Mouse (Mus musculus) lung, embryonic 16.5 days (tissue): Measurements from ENCODE around the gene L2hgdh. TPM values are rescaled to one million over a fixed set of nuclear protein-coding genes. Genes with fewer than 3 reads are reported as not detected.

Source experiments
- ATAC-seq: fragments of 200-750 bp; cut with Nextera tagmentation; 2 replicates; pipeline ENCODE4 v1.8.0; 2017; ENCODE audit warnings: low read depth, mild to moderate bottlenecking, moderate library complexity
- H3K27ac ChIP-seq: fragments of 300-500 bp; sonication (generic); 2 replicates; pipeline ENCODE4 v1.5.1; 2014; ENCODE audit warnings: mild to moderate bottlenecking, control low read depth, low read length
- H3K27me3 ChIP-seq: fragments of 300-500 bp; sonication (generic); 2 replicates; pipeline ENCODE4 v1.6.1; 2014; ENCODE audit warnings: low read depth, low read length, mixed read lengths; ENCODE audit not compliant: control insufficient read depth, insufficient read depth
- H3K36me3 ChIP-seq: fragments of 300-500 bp; sonication (generic); 2 replicates; pipeline ENCODE4 v1.6.1; 2014; ENCODE audit warnings: low read length; ENCODE audit not compliant: control insufficient read depth, insufficient read depth
- H3K4me1 ChIP-seq: fragments of 300-500 bp; sonication (generic); replicated peaks from 2 replicates; pipeline ENCODE4 v1.6.1; 2014; ENCODE audit warnings: low read length, mixed read lengths; ENCODE audit not compliant: control insufficient read depth, insufficient read depth
- H3K4me2 ChIP-seq: fragments of 300-500 bp; sonication (generic); 2 replicates; pipeline ENCODE4 v1.6.1; 2014; ENCODE audit warnings: low read depth, low read length, control low read depth
- H3K4me3 ChIP-seq: fragments of 300-500 bp; sonication (generic); 2 replicates; pipeline ENCODE4 v1.5.1; 2014; ENCODE audit warnings: mild to moderate bottlenecking, low read length, control low read depth
- H3K9ac ChIP-seq: fragments of 300-500 bp; sonication (generic); 2 replicates; pipeline ENCODE4 v1.6.1; 2014; ENCODE audit warnings: low read length, control low read depth
- H3K9me3 ChIP-seq: fragments of 300-500 bp; sonication (generic); 2 replicates; pipeline ENCODE4 v1.6.1; 2016; ENCODE audit warnings: low read length; ENCODE audit not compliant: control insufficient read depth
- WGBS: fragments of 180-500 bp; shearing (Covaris S2); extraction: QIAGEN DNeasy Blood & Tissue Kit; methylation state at CpG from one replicate; pipeline ENCODE4 v1.1.7; 2014; 5-methylcytosine and 5-hydroxymethylcytosine counted together
- polyA plus RNA-seq: library from polyadenylated mRNA; unstranded; fragments of >200 nt; fragmentation: Nextera tagmentation; extraction: Ambion mirVana; gene quantifications from 2 replicates; pipeline ENCODE4 v1.2.1, GENCODE M21; 2015

L2hgdh gene
- polyA plus RNA-seq, 1 experiment from 2014 or later: 14.3 TPM

GRCm38 (mm10) chr12:69733923-69734322 is 9.2 kb upstream of the L2hgdh start:
- ATAC-seq: no peak
- no peaks in the 10 kb centered on the region for H3K4me1 ChIP-seq
- H3K4me2 ChIP-seq: no peak overlapping the region
- H3K27ac ChIP-seq: no peak overlapping the region
- WGBS: 63% methylated on average over 3 of the region's 3 CpGs
- no peaks in the 10 kb centered on the region for H3K9me3 ChIP-seq
- H3K36me3 ChIP-seq: no peaks in the 10 kb centered on the region
- no peaks in the 10 kb centered on the region for H3K27me3 ChIP-seq
- no peak overlapping the region for H3K9ac ChIP-seq
- no peak overlapping the region for H3K4me3 ChIP-seq

- Histone ChIP-seq H3K4me3 (no peak overlapping the region), H3K4me1 (no peaks in the 10 kb centered on the region), H3K27ac (no peak overlapping the region), H3K9me3 (no peaks in the 10 kb centered on the region), H3K4me2 (no peak overlapping the region), H3K9ac (no peak overlapping the region), H3K27me3 (no peaks in the 10 kb centered on the region), H3K36me3 (no peaks in the 10 kb centered on the region)
- ATAC-seq: peak; percentile 66; the same call in 1 of the 2 replicates
- 0% methylated on average over 2 of the region's 2 CpGs for WGBS
Measured at GRCm38 (mm10) chr12:69733518-69733917, 8.8 kb upstream of the L2hgdh start.

DNA sequence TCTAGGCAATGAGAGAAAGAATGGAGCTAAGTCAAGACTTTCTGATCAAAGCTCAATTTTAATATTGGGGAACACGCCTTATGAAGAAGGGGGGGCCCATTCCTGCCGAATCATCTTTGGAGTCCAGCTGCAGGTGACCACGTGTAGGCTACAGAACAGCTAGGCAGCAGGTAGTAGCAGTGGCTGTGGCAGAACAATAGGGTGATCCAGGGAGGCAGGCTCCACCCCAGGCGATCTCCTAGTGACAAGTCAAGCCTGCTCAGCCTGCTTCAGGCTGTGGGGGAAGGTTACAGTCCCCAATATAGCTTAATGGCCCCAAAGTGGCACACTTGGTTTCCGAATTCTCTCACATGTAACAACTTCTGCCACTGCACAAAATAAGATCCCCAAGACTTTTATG is 7.5 kb upstream of the L2hgdh start:
- Histone ChIP-seq H3K27ac (no peak overlapping the region), H3K4me2 (no peak overlapping the region), H3K9ac (no peak overlapping the region), H3K4me1 (no peaks in the 10 kb centered on the region), H3K4me3 (no peak overlapping the region), H3K27me3 (no peaks in the 10 kb centered on the region), H3K9me3 (no peaks in the 10 kb centered on the region), H3K36me3 (no peaks in the 10 kb centered on the region)
- ATAC-seq: no peak
- WGBS: 48% methylated on average over 5 of the region's 5 CpGs

DNA sequence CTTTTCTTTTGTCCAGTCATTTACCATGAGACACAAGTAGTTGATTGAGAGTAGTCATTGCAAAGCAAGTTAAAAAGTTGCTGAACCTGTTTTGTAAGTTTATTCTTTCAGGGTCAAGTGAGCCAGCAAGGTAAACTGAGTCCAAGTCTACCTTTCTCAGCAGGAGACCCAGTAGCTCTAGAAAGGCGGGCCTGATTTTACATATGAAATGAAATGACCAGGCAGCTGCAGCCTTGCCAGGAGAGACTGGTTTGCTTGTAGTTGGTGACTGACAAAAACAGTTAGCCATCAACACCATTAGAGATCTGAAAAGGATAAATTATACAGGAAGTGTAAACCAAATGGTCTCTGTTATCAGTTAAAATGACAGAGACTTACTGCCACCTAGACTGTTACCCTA is 5.6 kb upstream of the L2hgdh start:
- Histone ChIP-seq H3K27me3 (no peaks in the 10 kb centered on the region), H3K4me2 (no peak overlapping the region), H3K9ac (no peak overlapping the region), H3K36me3 (no peaks in the 10 kb centered on the region), H3K9me3 (no peaks in the 10 kb centered on the region), H3K27ac (no peak overlapping the region), H3K4me3 (no peak overlapping the region), H3K4me1 (peaks cover 4% of the 10 kb centered on the region; the same call in 1 of the 2 replicates)
- no peak for ATAC-seq
- 83% methylated on average over 1 of the region's 1 CpGs for WGBS

DNA sequence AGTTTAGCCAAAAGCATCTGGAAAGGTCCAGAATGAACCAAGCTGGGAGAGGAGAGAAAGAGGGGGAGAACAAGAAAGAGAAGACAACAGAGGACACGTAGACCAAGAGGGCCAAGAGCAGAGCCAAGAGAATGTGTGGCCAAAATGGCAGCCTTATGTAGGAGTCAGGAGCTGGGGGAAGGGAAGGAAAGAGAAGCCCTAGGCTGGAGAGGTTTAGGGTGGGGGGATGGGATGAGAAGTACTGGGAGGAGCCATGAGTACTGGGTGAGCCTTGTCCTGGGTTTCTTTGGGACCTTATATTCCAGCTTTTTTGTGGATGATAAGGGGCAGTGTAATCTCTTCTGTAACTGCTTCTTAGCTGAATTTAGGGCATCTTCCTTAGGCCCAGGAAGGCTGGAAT is 4.6 kb upstream of the L2hgdh start:
- no peak for ATAC-seq
- WGBS: 93% methylated on average over 1 of the region's 1 CpGs

DNA sequence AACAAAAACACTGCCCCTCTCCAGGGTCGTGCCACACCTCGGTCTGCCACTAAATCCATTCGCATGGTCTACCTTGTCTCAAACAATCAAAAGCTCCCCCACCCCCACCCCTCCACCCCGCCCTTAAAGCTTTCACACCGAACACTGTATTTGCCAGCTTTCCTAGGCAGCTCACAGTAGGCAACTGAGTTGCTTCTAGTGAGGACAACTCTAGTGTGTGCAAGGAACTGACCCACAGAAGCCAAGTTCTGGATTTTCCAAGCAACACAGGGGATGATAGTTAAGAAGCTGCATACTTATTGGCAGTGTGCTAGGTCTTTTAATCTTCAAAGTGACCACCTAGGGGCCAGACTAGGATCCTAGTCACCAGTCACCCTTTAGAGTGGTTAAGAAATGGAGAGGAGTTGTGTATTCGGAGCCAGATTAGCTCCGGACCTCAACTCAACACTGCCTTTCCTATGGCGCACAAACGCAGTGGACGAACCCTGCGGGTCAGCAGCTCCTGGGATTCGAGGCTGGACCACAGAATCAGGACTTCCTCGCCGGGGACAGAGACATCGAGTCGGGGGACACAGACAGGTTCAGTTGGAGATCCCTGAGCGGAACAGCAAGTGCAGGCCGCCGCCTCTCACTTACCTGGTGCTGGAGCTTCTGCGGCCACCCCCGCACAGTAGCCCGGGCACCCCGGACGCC is 509 bp downstream of the L2hgdh start:
- Histone ChIP-seq H3K4me3 (peak overlapping the region; percentile 89), H3K4me2 (peak overlapping the region; percentile 94)

More for the DNA sequence above, 4.6 kb upstream of the L2hgdh start:
- no peaks in the 10 kb centered on the region for H3K27me3 ChIP-seq
- H3K4me3 ChIP-seq: no peak overlapping the region
- H3K36me3 ChIP-seq: no peaks in the 10 kb centered on the region
- H3K9me3 ChIP-seq: no peaks in the 10 kb centered on the region
- no peak overlapping the region for H3K4me2 ChIP-seq
- H3K9ac ChIP-seq: no peak overlapping the region
- H3K27ac ChIP-seq: no peak overlapping the region
- peaks cover 5% of the 10 kb centered on the region; the same call in 1 of the 2 replicates for H3K4me1 ChIP-seq

GRCm38 (mm10) chr12:69723376-69723775 is 1.3 kb downstream of the L2hgdh start:
- Histone ChIP-seq H3K9ac (no peak overlapping the region), H3K4me2 (peak overlapping the region; percentile 94), H3K9me3 (peaks cover 11% of the 10 kb centered on the region), H3K27me3 (no peaks in the 10 kb centered on the region), H3K4me1 (peaks cover 12% of the 10 kb centered on the region; the same call in 1 of the 2 replicates), H3K36me3 (peaks cover 6% of the 10 kb centered on the region; the same call in 1 of the 2 replicates), H3K4me3 (peak overlapping the region; percentile 89; the same call in 1 of the 2 replicates), H3K27ac (no peak overlapping the region)
- no peak for ATAC-seq
- 42% methylated on average over 2 of the region's 2 CpGs for WGBS

More for the DNA sequence above, 509 bp downstream of the L2hgdh start:
- Histone ChIP-seq H3K9me3 (peaks cover 10% of the 10 kb centered on the region), H3K4me1 (peaks cover 12% of the 10 kb centered on the region; the same call in 1 of the 2 replicates), H3K27ac (peak overlapping the region; percentile 36), H3K36me3 (peaks cover 5% of the 10 kb centered on the region; the same call in 1 of the 2 replicates), H3K27me3 (no peaks in the 10 kb centered on the region), H3K9ac (peak overlapping the region; percentile 78)
- ATAC-seq: peak; percentile 22; the same call in 1 of the 2 replicates
- WGBS: 2% methylated on average over 24 of the region's 24 CpGs

GRCm38 (mm10) chr12:69722857-69723256 is 1.8 kb downstream of the L2hgdh start:
- no peak overlapping the region for H3K9ac ChIP-seq
- WGBS: 88% methylated on average over 3 of the region's 3 CpGs

DNA sequence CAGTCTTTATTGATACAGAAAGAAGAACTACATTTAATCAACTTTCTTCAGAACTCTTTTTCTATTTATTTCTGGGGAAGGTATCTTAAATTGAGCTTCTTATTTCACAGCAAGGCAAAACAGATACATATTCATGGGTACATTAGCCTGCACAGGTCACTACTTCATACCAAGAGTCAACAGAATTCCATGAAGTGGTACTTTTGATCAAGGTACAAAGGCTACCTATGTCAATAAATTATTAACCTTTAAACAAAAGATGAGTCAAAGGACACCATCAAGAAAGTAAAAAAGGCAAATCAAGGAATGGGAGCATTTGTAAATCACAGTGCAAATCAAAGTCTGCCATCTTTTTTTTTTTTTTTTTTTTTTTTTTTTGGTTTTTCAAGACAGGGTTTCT is 11.0 kb downstream of the L2hgdh start:
- H3K9me3 ChIP-seq: no peaks in the 10 kb centered on the region; the same call in 1 of the 2 replicates
- H3K4me1 ChIP-seq: no peaks in the 10 kb centered on the region
- H3K36me3 ChIP-seq: peaks cover 4% of the 10 kb centered on the region; the same call in 1 of the 2 replicates
- no peak overlapping the region for H3K9ac ChIP-seq
- H3K27me3 ChIP-seq: no peaks in the 10 kb centered on the region
- no peak overlapping the region for H3K27ac ChIP-seq
- no peak for ATAC-seq
- no peak overlapping the region for H3K4me3 ChIP-seq
- H3K4me2 ChIP-seq: no peak overlapping the region

More at GRCm38 (mm10) chr12:69722857-69723256, 1.8 kb downstream of the L2hgdh start:
- Histone ChIP-seq H3K4me2 (no peak overlapping the region), H3K27ac (no peak overlapping the region), H3K4me1 (peaks cover 12% of the 10 kb centered on the region; the same call in 1 of the 2 replicates), H3K4me3 (no peak overlapping the region), H3K36me3 (peaks cover 9% of the 10 kb centered on the region; the same call in 1 of the 2 replicates), H3K9me3 (peaks cover 11% of the 10 kb centered on the region), H3K27me3 (no peaks in the 10 kb centered on the region)
- no peak for ATAC-seq
